Mouse (Mus musculus): ENCODE measurements around the gene Bace2.

The Bace2 gene

GRCm38 (mm10) chr16:97401741-97402140 is 45.2 kb downstream of the Bace2 start:
- DNase-seq (ENCODE audit: low read depth, low spot score), result no peak

GRCm38 (mm10) chr16:97402213-97402785 is 45.8 kb downstream of the Bace2 start:
- DNase-seq (ENCODE audit: low read depth, low spot score), result no peak

GRCm38 (mm10) chr16:97405476-97406012 is 49.0 kb downstream of the Bace2 start:
- no peak for DNase-seq (ENCODE audit: low read depth, low spot score)

GRCm38 (mm10) chr16:97417896-97418542 is 61.5 kb downstream of the Bace2 start:
- DNase-seq (ENCODE audit: low read depth, low spot score), result peak; percentile 13

- no peak for DNase-seq (ENCODE audit: low read depth, low spot score)
Observed at GRCm38 (mm10) chr16:97418749-97419453, 62.4 kb downstream of the Bace2 start.

GRCm38 (mm10) chr16:97421671-97422070 is 65.1 kb downstream of the Bace2 start:
- no peak for DNase-seq (ENCODE audit: low read depth, low spot score)

GRCm38 (mm10) chr16:97423627-97424026 is 67.1 kb downstream of the Bace2 start:
- no peak for DNase-seq (ENCODE audit: low read depth, low spot score)

- no peak for DNase-seq (ENCODE audit: low read depth, low spot score)
Observed at GRCm38 (mm10) chr16:97428026-97428425, 71.5 kb downstream of the Bace2 start.

GRCm38 (mm10) chr16:97430091-97430490 is 73.5 kb downstream of the Bace2 start:
- DNase-seq (ENCODE audit: low read depth, low spot score), result no peak

GRCm38 (mm10) chr16:97431328-97431727 is 74.8 kb downstream of the Bace2 start:
- peak; percentile 39 for DNase-seq (ENCODE audit: low read depth, low spot score)

GRCm38 (mm10) chr16:97434206-97434605 is 77.7 kb downstream of the Bace2 start:
- no peak for DNase-seq (ENCODE audit: low read depth, low spot score)

- peak; percentile 32 for DNase-seq (ENCODE audit: low read depth, low spot score)
Observed at GRCm38 (mm10) chr16:97437448-97438056, 81.0 kb downstream of the Bace2 start.

- no peak for DNase-seq (ENCODE audit: low read depth, low spot score)
Observed at GRCm38 (mm10) chr16:97438191-97438590, 81.6 kb downstream of the Bace2 start.

GRCm38 (mm10) chr16:97441967-97442366 is 85.4 kb downstream of the Bace2 start:
- DNase-seq (ENCODE audit: low read depth, low spot score), result no peak

- DNase-seq (ENCODE audit: low read depth, low spot score), result peak; percentile 26
Observed at GRCm38 (mm10) chr16:97443670-97444263, 87.2 kb downstream of the Bace2 start.

GRCm38 (mm10) chr16:97447386-97447785 is 90.8 kb downstream of the Bace2 start:
- no peak for DNase-seq (ENCODE audit: low read depth, low spot score)

- no peak for DNase-seq (ENCODE audit: low read depth, low spot score)
Observed at GRCm38 (mm10) chr16:97459831-97460230, 103.3 kb downstream of the Bace2 start.

GRCm38 (mm10) chr16:97461271-97461670 is 104.7 kb downstream of the Bace2 start:
- no peak for DNase-seq (ENCODE audit: low read depth, low spot score)

- DNase-seq (ENCODE audit: low read depth, low spot score), result peak; percentile 13
Observed at GRCm38 (mm10) chr16:97462481-97463181, 106.1 kb downstream of the Bace2 start, which contains the start of gene Mx1. TSS of gene Mx1 (minus strand) at chr16:97462907.

- no peak for DNase-seq (ENCODE audit: low read depth, low spot score)
Observed at GRCm38 (mm10) chr16:97466182-97466957, 109.8 kb downstream of the Bace2 start.
